Mouse (Mus musculus) hindbrain, embryonic 15.5 days (tissue): Measurements from ENCODE around the gene Bmf. TPM values are rescaled to one million over a fixed set of nuclear protein-coding genes. Genes with fewer than 3 reads are reported as not detected.

ENCODE experiments used
- ATAC-seq: fragments of 200-750 bp; cut with Nextera tagmentation; 2 replicates; pipeline ENCODE4 v1.8.0; 2017; ENCODE audit warnings: low read depth, moderate number of reproducible peaks, moderate TSS enrichment; ENCODE audit not compliant: low FRiP score
- H3K27ac ChIP-seq: fragments of 300-500 bp; sonication (generic); replicated peaks from 2 replicates; pipeline ENCODE4 v1.5.1; 2015; ENCODE audit warnings: mild to moderate bottlenecking, inconsistent platforms
- H3K27me3 ChIP-seq: fragments of 300-500 bp; sonication (generic); 2 replicates; pipeline ENCODE4 v1.6.1; 2015; ENCODE audit warnings: control low read depth, inconsistent platforms
- H3K36me3 ChIP-seq: fragments of 300-500 bp; sonication (generic); 2 replicates; pipeline ENCODE4 v1.6.1; 2015; ENCODE audit warnings: control low read depth, inconsistent platforms
- H3K4me1 ChIP-seq: fragments of 300-500 bp; sonication (generic); replicated peaks from 2 replicates; pipeline ENCODE4 v1.6.1; 2015; ENCODE audit warnings: control low read depth, inconsistent platforms
- H3K4me2 ChIP-seq: fragments of 300-500 bp; sonication (generic); 2 replicates; pipeline ENCODE4 v1.6.1; 2015; ENCODE audit warnings: moderate library complexity, mild to moderate bottlenecking, inconsistent platforms
- H3K4me3 ChIP-seq: fragments of 300-500 bp; sonication (generic); 2 replicates; pipeline ENCODE4 v1.5.1; 2015; ENCODE audit warnings: mild to moderate bottlenecking, inconsistent platforms
- H3K9ac ChIP-seq: fragments of 300-500 bp; sonication (generic); 2 replicates; pipeline ENCODE4 v1.6.1; 2015; ENCODE audit warnings: inconsistent platforms
- H3K9me3 ChIP-seq: fragments of 300-500 bp; sonication (generic); 2 replicates; pipeline ENCODE4 v1.6.1; 2016; ENCODE audit warnings: control low read depth, inconsistent platforms
- WGBS: fragments of 180-500 bp; shearing (Covaris S2); methylation state at CpG from one replicate; pipeline ENCODE4 v1.1.7; 2015; 5-methylcytosine and 5-hydroxymethylcytosine counted together
- polyA plus RNA-seq: library from polyadenylated mRNA; unstranded; fragments of >200 nt; fragmentation: Nextera tagmentation; extraction: Ambion mirVana; gene quantifications from 2 replicates; pipeline ENCODE4 v1.2.1, GENCODE M21; 2015

Gene Bmf
- polyA plus RNA-seq, 1 experiment from 2014 or later = 1.7 TPM

DNA sequence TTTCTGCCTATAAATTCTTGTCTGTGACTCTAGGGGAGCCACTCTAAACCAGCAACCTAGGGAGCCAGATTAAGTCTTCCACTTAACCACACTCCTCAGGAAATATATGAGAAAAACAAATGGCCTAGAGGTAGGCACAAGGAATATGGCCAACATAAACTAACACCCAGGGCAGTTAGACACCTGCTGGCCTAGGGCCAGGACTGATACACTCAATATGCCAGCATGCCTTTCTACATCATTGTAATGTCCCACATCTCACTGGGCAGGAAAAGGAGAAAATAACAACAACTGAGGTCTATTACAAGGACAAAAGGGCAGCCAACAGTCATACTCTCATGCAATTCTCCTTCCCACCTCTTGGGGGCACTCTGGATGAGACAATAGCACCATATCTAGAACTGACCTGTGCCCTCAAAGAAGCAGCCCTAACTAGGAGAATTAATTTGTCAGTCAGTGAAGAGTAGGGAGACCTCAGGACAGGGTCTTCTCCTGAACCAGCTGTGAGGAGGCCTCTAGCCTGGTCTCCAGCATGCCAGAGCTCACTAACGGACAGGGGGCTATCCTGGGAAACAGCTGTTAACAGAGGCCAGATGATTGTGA is 6.4 kb downstream of the Bmf start:
- Histone ChIP-seq H3K36me3 (no peaks in the 10 kb centered on the region), H3K9me3 (no peaks in the 10 kb centered on the region), H3K9ac (no peak overlapping the region), H3K4me1 (peaks cover 48% of the 10 kb centered on the region), H3K4me3 (no peak overlapping the region), H3K4me2 (no peak overlapping the region), H3K27me3 (no peaks in the 10 kb centered on the region), H3K27ac (no peak overlapping the region)
- ATAC-seq = no peak
- WGBS = 88% methylated on average over 1 of the region's 1 CpGs

DNA sequence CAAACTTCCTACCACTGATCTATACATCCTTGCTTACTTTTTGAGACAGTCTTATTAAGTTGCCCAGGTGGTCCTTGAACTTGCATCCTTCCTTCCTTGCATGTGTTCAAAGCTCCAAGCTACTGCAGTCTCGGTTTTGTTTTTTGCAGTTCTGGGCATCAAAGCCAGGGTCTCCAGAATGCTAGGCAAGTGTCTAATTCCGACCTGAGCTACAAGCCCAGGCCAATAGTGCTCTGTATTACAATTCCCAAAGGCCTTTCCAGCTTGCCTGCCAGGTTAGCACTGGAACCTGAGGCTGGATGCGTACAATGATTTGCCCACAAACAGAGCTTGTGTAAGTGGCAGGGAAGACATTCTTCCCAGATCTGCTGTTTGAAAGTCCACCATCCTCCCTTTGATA is 7.8 kb downstream of the Bmf start:
- Histone ChIP-seq H3K4me3 (no peak overlapping the region), H3K4me2 (no peak overlapping the region), H3K36me3 (no peaks in the 10 kb centered on the region), H3K27ac (no peak overlapping the region), H3K9me3 (no peaks in the 10 kb centered on the region), H3K27me3 (no peaks in the 10 kb centered on the region), H3K9ac (no peak overlapping the region), H3K4me1 (peaks cover 39% of the 10 kb centered on the region)
- 90% methylated on average over 3 of the region's 3 CpGs for WGBS
- no peak for ATAC-seq

DNA sequence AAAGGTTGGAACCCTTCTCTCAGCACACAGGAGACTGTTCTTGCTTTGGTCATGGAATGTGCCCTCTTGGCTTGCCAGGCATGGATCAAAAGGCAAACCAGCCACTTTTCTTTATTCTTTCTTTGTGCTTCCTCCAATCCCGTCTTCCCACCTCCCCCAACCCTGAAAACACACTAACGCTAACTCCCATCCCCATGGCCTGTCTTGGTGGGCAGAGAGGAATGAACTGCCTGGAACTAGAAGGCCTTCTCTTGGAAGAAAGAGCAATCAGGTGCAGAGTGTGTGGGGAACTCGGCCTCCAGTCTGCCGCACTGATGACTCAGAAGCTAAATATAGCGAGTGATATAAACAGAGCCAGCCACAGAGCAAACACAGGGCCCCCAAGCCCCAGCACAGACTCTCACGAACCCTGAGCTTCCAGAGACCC is 8.8 kb downstream of the Bmf start:
- peaks cover 29% of the 10 kb centered on the region for H3K4me1 ChIP-seq
- ATAC-seq = no peak
- no peak overlapping the region for H3K4me2 ChIP-seq
- H3K27ac ChIP-seq = 0 out of 2 replicates have a peak overlapping the region, but pooled peaks have one; percentile 28
- no peaks in the 10 kb centered on the region for H3K36me3 ChIP-seq
- H3K9me3 ChIP-seq = no peaks in the 10 kb centered on the region
- no peaks in the 10 kb centered on the region for H3K27me3 ChIP-seq
- no peak overlapping the region for H3K9ac ChIP-seq
- 55% methylated on average over 6 of the region's 6 CpGs for WGBS
- H3K4me3 ChIP-seq = no peak overlapping the region

GRCm38 (mm10) chr2:118539881-118540516 is 9.5 kb downstream of the Bmf start:
- Histone ChIP-seq H3K4me2 (no peak overlapping the region), H3K27me3 (no peaks in the 10 kb centered on the region), H3K9me3 (no peaks in the 10 kb centered on the region), H3K4me1 (peaks cover 22% of the 10 kb centered on the region), H3K9ac (no peak overlapping the region), H3K4me3 (no peak overlapping the region), H3K27ac (peak overlapping the region; percentile 14; the same call in 1 of the 2 replicates), H3K36me3 (no peaks in the 10 kb centered on the region)
- ATAC-seq = no peak
- WGBS = 48% methylated on average over 9 of the region's 9 CpGs

DNA sequence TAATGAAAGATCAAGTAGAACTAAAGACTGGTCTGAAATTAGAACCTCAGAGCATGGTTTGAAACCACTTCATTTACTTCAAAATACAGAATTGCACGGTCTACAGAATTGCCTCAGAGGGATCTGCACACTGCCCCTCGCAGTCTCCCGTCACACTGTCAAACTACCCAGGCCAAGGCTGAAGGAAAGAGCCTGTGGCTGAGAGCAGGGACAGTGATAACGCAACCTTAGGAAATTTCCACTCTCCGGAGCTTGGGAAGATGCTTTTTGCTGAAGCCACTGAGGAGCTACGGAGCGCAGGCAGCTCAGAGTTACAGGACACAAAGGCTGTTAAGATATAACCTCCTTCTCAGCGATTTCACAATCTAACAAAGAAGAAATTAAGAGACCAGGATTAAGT is 10.4 kb downstream of the Bmf start:
- no peak overlapping the region for H3K27ac ChIP-seq
- H3K4me3 ChIP-seq = no peak overlapping the region
- no peak overlapping the region for H3K4me2 ChIP-seq
- H3K27me3 ChIP-seq = no peaks in the 10 kb centered on the region
- H3K9ac ChIP-seq = no peak overlapping the region
- H3K9me3 ChIP-seq = no peaks in the 10 kb centered on the region
- H3K4me1 ChIP-seq = peaks cover 13% of the 10 kb centered on the region
- WGBS = 75% methylated on average over 8 of the region's 8 CpGs
- ATAC-seq = no peak
- no peaks in the 10 kb centered on the region for H3K36me3 ChIP-seq

GRCm38 (mm10) chr2:118537226-118537625 is 12.3 kb downstream of the Bmf start:
- Histone ChIP-seq H3K27me3 (no peaks in the 10 kb centered on the region), H3K9ac (no peak overlapping the region), H3K4me3 (no peak overlapping the region), H3K36me3 (no peaks in the 10 kb centered on the region), H3K27ac (no peak overlapping the region), H3K4me2 (no peak overlapping the region), H3K9me3 (no peaks in the 10 kb centered on the region), H3K4me1 (peaks cover 23% of the 10 kb centered on the region)
- no peak for ATAC-seq
- WGBS = 60% methylated on average over 4 of the region's 4 CpGs

GRCm38 (mm10) chr2:118536553-118536952 is 12.9 kb downstream of the Bmf start:
- no peaks in the 10 kb centered on the region for H3K9me3 ChIP-seq
- ATAC-seq = no peak
- no peaks in the 10 kb centered on the region for H3K27me3 ChIP-seq
- no peak overlapping the region for H3K27ac ChIP-seq
- no peak overlapping the region for H3K4me3 ChIP-seq
- H3K4me2 ChIP-seq = no peak overlapping the region
- no peaks in the 10 kb centered on the region for H3K36me3 ChIP-seq
- no peak overlapping the region for H3K9ac ChIP-seq
- H3K4me1 ChIP-seq = peaks cover 29% of the 10 kb centered on the region
- 63% methylated on average over 8 of the region's 8 CpGs for WGBS

DNA sequence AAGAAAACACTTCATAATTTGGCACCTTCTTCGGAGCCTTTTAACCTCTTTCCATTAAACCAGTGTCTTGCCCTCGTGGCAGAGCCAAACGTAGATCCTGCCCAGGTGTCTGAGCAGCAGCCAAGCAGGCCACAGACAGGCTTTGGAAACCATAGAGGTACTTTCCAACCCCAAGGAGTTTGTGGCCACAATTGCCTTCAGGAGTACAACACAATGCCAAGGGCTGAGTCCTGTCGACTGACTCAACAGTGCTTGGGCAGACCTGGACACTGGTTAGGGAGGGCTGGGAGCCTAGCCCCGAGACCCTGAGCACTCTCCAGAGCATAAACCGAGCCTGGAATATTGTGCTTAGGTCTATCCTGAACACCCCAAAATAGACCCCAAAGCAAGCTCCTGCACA is 13.4 kb downstream of the Bmf start:
- Histone ChIP-seq H3K4me2 (no peak overlapping the region), H3K9me3 (no peaks in the 10 kb centered on the region), H3K9ac (no peak overlapping the region), H3K4me3 (no peak overlapping the region), H3K36me3 (no peaks in the 10 kb centered on the region), H3K27me3 (no peaks in the 10 kb centered on the region), H3K4me1 (peaks cover 32% of the 10 kb centered on the region), H3K27ac (no peak overlapping the region)
- 72% methylated on average over 6 of the region's 6 CpGs for WGBS
- ATAC-seq = no peak

DNA sequence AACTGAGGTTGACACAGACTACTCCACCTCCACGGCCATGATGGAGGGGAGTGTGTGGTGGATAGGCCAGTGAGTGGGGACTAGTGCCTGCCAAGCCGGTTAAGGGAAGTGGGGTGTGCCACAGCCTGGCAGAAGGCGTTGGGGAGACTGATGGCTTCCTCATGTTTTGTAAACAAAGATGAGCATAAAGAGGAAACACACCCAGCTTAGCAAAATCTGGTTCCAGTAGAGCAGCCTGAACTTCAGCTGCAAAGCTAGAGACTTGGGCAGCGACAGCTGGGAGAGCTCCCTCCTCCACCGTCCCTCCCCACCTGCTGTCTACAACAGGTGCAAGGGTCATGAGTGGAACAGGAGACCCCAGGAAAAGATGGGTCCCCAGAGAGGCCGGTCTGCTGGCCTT is 15.5 kb downstream of the Bmf start:
- no peak for ATAC-seq
- no peaks in the 10 kb centered on the region for H3K27me3 ChIP-seq
- H3K27ac ChIP-seq = peak overlapping the region; percentile 32
- H3K4me1 ChIP-seq = peaks cover 49% of the 10 kb centered on the region
- no peaks in the 10 kb centered on the region for H3K36me3 ChIP-seq
- H3K4me3 ChIP-seq = no peak overlapping the region
- no peak overlapping the region for H3K4me2 ChIP-seq
- H3K9ac ChIP-seq = no peak overlapping the region
- 53% methylated on average over 6 of the region's 6 CpGs for WGBS
- H3K9me3 ChIP-seq = no peaks in the 10 kb centered on the region

DNA sequence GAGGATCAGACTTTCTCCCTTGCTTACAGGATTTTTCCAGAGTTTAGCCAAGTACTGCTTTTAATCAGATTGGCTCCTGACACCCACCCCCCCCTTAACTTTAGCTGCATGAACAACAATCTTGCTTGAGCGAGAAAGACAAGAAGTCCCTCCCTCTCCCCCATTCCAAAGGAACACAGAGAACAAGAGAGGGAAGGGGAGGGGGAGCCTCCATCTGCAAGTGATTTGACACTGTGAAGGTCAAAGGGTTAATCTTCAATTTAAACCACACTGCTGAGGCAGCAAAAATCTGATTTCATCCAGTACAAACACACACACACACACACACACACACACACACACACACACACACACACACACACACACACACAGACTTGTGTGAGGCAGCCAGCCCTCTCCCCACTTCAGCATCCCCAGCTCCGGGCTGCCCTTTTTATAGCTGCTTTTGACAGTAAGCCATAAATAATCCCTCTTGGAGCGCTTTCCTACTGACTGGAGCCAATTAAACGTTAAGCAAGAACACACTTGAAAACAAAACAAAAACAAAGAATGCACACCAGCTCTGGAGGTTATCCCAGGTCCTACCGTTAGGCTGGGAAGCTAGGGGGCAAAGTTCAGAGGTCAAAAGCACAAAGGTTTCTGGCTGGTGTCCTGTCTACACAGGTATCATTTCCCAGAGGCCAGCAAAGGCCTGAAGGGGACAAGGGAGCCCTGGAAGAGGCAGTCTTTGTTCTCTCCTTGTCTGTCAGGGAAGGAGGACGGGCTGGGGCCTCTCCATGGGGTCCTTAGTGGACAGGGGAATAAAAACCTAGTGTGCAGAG is 16.4 kb downstream of the Bmf start:
- ATAC-seq = peak; percentile 67
- Histone ChIP-seq H3K9me3 (no peaks in the 10 kb centered on the region), H3K4me2 (no peak overlapping the region), H3K27ac (peak overlapping the region; percentile 42), H3K4me1 (peaks cover 49% of the 10 kb centered on the region), H3K9ac (no peak overlapping the region), H3K36me3 (no peaks in the 10 kb centered on the region), H3K4me3 (no peak overlapping the region), H3K27me3 (no peaks in the 10 kb centered on the region)
- WGBS = 9% methylated on average over 6 of the region's 6 CpGs

DNA sequence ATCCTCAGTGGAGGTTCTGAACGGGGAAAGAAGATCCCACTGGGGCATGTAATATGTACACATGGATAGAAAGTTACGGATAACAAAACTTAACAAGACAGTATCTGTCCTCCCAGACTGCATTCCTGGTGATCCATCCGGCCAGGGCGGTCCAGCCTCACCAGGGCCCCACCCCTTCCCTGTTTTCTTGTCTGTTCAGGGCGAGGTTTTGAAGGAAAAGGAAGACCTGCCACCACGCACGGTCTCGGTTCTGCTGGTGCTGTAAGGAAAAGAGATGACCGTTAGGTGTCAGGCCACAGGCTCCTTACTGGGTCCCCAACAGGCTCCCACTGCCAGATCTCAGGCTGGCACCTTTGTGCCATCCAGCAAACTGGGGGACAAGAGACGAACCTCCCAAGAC is 17.1 kb downstream of the Bmf start:
- Histone ChIP-seq H3K4me3 (no peak overlapping the region), H3K4me2 (no peak overlapping the region), H3K4me1 (peaks cover 49% of the 10 kb centered on the region), H3K36me3 (no peaks in the 10 kb centered on the region), H3K27me3 (no peaks in the 10 kb centered on the region), H3K9me3 (no peaks in the 10 kb centered on the region), H3K9ac (no peak overlapping the region), H3K27ac (peak overlapping the region; percentile 42)
- WGBS = 30% methylated on average over 10 of the region's 10 CpGs
- no peak for ATAC-seq

GRCm38 (mm10) chr2:118529466-118530181 is 19.9 kb downstream of the Bmf start:
- H3K27ac ChIP-seq = no peak overlapping the region
- ATAC-seq = peak; percentile 32
- H3K4me2 ChIP-seq = no peak overlapping the region
- H3K4me1 ChIP-seq = peaks cover 45% of the 10 kb centered on the region
- 9% methylated on average over 7 of the region's 7 CpGs for WGBS
- H3K9me3 ChIP-seq = no peaks in the 10 kb centered on the region
- H3K4me3 ChIP-seq = no peak overlapping the region
- no peaks in the 10 kb centered on the region for H3K36me3 ChIP-seq
- H3K9ac ChIP-seq = no peak overlapping the region
- H3K27me3 ChIP-seq = no peaks in the 10 kb centered on the region
